Mouse (Mus musculus): ENCODE measurements around the gene Tm9sf1. TPM values are rescaled to one million over a fixed set of nuclear protein-coding genes. Genes with fewer than 3 reads are reported as not detected.

Tm9sf1 gene
- 10 to 100 TPM; 15.0 to 21.3 TPM for total RNA-seq (2021)
- long read RNA-seq, experiment 1, transcript Tm9sf1-201 (5 exons, 2,382 nt): major isoform, 42 of 60 reads
- long read RNA-seq, experiment 1, partial matches to known transcripts: 4 of 60 reads
- long read RNA-seq, experiment 1, other reads (novel, unspliced or antisense): 10 of 60 reads
- long read RNA-seq, experiment 2, transcript Tm9sf1-201 (5 exons, 2,382 nt): major isoform, 29 of 39 reads
- long read RNA-seq, experiment 2, partial matches to known transcripts: 1 of 39 reads
- long read RNA-seq, experiment 2, other reads (novel, unspliced or antisense): 5 of 39 reads

GRCm38 (mm10) chr14:55643060-55643907 lies at the start of gene Tm9sf1:
Tm9sf1 (minus strand) TSS chr14:55643806.
- peak within 1 kb of the TSS; percentile 100 for H3K27ac ChIP-seq
- intact Hi-C loops (cut with DNase I): no loop called here
- TF ChIP-seq CTCF (IDR thresholded peaks at IDR 0.05): no peak; the same call in 1 of the 2 replicates
- peak; percentile 90 for DNase-seq
- peak within 1 kb of the TSS; percentile 94 for H3K4me3 ChIP-seq

- no peak for DNase-seq
- intact Hi-C loops (cut with DNase I): no loop called here
- no peak for TF ChIP-seq CTCF (IDR thresholded peaks at IDR 0.05)
- no peak overlapping the region for H3K4me3 ChIP-seq
- H3K27ac ChIP-seq: no peak overlapping the region
Observed at GRCm38 (mm10) chr14:55689433-55689832, 45.8 kb upstream of the Tm9sf1 start.

- TF ChIP-seq CTCF (IDR thresholded peaks at IDR 0.05): no peak
- intact Hi-C loops (cut with DNase I): loop anchor here (1.0 to 5.0 kb wide), 2 partner anchors 40 to 61 kb away; partner anchors contain the start of gene Rabggta
- DNase-seq: no peak
- Histone ChIP-seq H3K4me3 (peak overlapping the region; percentile 86), H3K27ac (peak overlapping the region; percentile 88)
Observed at GRCm38 (mm10) chr14:55682118-55682493, 38.5 kb upstream of the Tm9sf1 start.

DNA sequence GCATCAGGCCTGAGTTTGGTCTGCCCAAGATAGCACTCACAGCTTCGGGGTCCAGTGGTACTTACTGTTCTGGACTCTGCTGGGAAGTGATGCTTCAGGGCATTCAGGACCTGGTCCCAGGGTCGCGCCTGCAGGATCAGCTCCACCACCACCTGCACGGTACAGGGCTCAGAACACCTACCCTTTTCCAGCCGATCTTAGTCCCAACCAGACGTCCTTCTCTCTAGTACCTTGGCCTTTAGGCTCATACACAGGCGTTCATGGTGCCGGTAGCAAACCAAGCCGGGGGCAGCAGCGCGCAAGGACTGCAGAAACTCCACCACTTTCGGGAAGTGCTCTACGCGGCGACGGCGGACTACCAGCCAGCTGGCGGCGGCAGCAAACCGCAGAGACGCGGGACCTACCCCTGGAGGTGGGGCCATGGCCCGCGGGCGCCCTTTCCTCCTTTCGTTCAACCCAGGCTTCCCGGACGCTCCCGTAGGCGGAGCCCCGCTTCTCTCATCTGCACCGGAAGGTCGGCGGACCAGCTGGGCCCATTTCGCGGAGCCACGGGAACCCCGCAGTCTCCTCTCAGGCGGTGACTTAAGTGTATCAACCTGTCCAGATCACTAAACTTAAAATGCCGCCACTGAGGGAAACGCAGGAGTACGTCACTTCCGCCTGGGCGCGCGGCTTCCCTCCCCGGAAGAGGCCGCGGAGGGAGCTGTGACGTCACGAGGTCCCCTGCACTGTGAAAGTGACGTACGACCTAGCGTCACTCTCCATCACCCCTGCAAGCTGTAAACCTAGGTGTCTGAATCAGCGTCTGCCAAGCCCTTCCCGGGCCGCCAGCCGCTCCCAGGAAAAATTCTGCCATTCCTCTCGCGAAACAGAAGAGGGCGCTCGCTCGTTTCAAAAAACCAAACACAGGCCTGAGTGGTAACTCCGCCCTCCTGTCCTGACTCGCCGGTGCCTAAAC lies 37.8 kb upstream of the Tm9sf1 start, which contains the start of gene Tinf2:
Gene Tinf2, minus strand, starts transcription at position 661 of the 958 bp plus-strand sequence.
- peak; percentile 89 for TF ChIP-seq CTCF (IDR thresholded peaks at IDR 0.05)
- intact Hi-C loops (cut with DNase I): loop anchor here (1.0 to 5.0 kb wide), 2 partner anchors 41 to 62 kb away; partner anchors contain the start of gene Rabggta
- peak; percentile 94 for DNase-seq
- peak within 1 kb of the TSS; percentile 86 for H3K4me3 ChIP-seq
- H3K27ac ChIP-seq: peak within 1 kb of the TSS; percentile 88

DNA sequence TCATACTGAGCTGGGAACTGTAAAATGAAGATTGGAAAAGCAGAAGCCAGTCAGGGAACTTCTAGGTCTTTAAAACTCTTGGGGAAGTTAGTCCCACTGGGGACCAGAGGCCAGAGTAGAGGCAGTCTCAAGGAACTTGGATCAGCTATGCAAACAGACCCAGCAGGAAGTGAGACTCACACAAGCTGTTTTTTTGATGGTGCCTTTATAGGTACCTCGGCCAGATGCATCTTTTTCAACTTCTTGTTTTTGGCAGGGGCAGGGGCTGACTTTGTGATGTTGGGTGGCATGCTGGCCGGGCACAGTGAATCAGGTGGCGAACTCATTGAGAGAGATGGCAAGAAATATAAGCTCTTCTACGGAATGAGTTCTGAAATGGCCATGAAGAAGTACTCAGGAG lies 34.0 kb upstream of the Tm9sf1 start:
- DNase-seq: no peak

DNA sequence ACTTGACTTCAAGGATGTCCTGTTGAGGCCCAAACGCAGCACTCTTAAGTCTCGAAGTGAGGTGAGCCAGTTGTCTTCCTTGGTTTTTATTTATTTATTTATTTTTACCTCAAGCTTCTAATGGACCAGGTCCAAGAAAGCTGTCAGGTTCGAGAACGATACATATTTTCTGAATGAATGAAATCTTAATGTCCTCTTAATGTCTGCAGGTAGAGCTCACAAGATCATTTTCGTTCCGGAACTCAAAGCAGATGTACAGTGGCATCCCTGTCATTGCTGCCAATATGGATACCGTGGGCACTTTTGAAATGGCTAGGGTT lies 29.1 kb upstream of the Tm9sf1 start:
- no peak for TF ChIP-seq CTCF (IDR thresholded peaks at IDR 0.05)
- no peak for DNase-seq
- H3K27ac ChIP-seq: peak overlapping the region; percentile 97
- intact Hi-C loops (cut with DNase I): no loop called here
- H3K4me3 ChIP-seq: peak overlapping the region; percentile 99

More for the DNA sequence above, 34.0 kb upstream of the Tm9sf1 start:
- Histone ChIP-seq H3K4me3 (no peak overlapping the region), H3K27ac (no peak overlapping the region)
- intact Hi-C loops (cut with DNase I): no loop called here
- no peak for TF ChIP-seq CTCF (IDR thresholded peaks at IDR 0.05)

DNA sequence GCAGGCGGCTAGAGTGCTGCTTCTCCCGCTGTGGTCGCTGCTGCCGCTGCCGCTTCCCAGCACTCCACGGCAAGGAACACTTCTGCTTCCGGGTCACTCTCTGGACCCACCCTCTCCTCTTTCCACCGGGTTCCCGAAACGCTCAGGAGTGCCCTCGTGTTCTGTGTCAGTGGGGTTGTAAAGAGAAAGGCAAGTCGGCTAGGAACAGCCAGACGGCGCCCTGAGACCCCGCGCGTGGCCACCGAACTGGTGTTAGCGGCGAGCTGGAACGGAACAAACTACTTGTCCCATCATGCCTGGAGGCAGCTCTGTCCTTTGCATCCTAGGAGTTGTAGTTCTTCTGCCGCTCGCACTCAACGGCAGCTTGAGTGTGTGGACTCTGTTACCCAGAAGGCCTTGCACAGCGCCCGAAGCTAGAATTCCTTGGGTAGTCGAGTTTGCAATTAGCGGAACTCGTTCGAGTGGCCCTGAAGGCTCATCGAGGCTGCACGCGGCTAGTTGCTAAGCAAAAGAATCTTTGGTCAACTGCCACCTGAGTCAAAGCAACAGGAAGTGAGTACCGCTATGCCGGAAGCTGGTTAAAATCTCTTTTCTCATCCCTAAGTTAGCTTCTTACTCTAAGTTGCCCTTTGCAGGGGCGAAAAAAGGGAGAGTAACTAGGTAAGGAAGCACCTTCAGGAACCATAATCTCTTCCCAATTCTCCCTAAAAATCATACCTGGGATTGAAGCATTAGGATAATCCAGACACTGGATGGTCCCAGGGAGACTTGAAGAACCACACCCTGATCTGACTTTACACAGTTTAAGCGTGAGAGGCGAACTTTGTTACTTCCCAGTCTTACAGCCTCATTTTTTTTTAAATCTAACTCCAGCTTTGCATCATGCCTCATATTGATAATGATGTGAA lies 28.5 kb upstream of the Tm9sf1 start, which contains the start of the genes Gmpr2 and Nedd8:
Gene Gmpr2, plus strand, starts transcription at position 109 of the 908 bp plus-strand sequence.
Gene Nedd8, minus strand, starts transcription at position 292 of the 908 bp plus-strand sequence.
- DNase-seq: peak; percentile 90
- intact Hi-C loops (cut with DNase I): loop anchor here (1.0 kb wide), 1 partner anchor 81 kb away; the partner anchor contains the start of genes Psme2 and Rnf31
- H3K4me3 ChIP-seq: peak within 1 kb of the TSS; percentile 99
- H3K27ac ChIP-seq: peak within 1 kb of the TSS; percentile 97
- TF ChIP-seq CTCF (IDR thresholded peaks at IDR 0.05): no peak

DNA sequence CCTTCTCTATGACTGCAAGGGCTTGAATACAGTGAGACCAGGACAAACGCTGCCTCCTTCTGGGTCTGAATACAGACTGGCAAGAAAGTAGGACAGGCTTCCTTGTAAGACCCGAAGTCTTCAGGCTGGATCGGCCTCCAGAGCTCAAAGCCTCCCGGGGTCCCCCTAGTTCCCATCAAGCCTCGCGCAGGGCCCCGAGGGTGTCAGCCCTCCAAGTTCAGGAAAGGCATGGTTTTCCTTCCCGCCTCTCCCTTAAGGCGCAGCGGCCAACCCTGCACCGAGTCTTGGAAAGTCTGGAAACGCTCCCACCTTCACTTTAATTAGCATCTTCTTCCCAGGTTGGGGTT lies 27.9 kb upstream of the Tm9sf1 start:
- intact Hi-C loops (cut with DNase I): loop anchor here (1.0 kb wide), 1 partner anchor 80 kb away; the partner anchor contains the start of genes Psme2 and Rnf31
- TF ChIP-seq CTCF (IDR thresholded peaks at IDR 0.05): no peak
- DNase-seq: no peak
- Histone ChIP-seq H3K27ac (peak overlapping the region; percentile 97), H3K4me3 (peak overlapping the region; percentile 99)

- peak overlapping the region; percentile 83 for H3K27ac ChIP-seq
- DNase-seq: no peak
- H3K4me3 ChIP-seq: peak overlapping the region; percentile 77
- no peak for TF ChIP-seq CTCF (IDR thresholded peaks at IDR 0.05)
- intact Hi-C loops (cut with DNase I): no loop called here
Observed at GRCm38 (mm10) chr14:55660636-55661035, 17.0 kb upstream of the Tm9sf1 start.

- peak within 1 kb of the TSS; percentile 77 for H3K4me3 ChIP-seq
- H3K27ac ChIP-seq: peak within 1 kb of the TSS; percentile 83
- intact Hi-C loops (cut with DNase I): no loop called here
- peak; percentile 87 for DNase-seq
- TF ChIP-seq CTCF (IDR thresholded peaks at IDR 0.05): peak; percentile 70
Observed at GRCm38 (mm10) chr14:55659960-55660573, 16.5 kb upstream of the Tm9sf1 start, which contains the start of gene Mdp1. Mdp1 (minus strand) TSS chr14:55660508.
